Mouse (Mus musculus): Measurements from ENCODE around the gene Card9.

The Card9 gene

DNA sequence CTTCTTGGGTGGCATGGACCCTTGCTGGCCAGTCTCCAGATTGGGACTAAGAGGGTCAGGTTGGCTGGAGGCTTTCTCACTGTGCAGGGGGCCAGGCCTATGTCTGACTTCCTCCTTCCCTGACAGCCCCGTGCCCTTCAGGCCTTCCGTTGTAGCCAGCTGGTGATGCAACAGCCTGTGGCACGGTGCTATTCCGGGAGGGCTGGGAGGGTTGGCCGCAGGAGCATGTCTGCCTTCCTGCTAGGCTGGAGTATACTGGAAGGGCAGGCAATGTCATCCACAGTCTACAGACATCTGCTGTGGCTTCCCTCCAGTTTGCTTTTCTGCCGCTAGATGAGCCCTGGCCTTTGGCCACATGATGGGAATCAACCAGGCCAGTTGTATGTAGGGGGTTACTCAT is 735 bp downstream of the Card9 start:
- peak; percentile 55 for DNase-seq

DNA sequence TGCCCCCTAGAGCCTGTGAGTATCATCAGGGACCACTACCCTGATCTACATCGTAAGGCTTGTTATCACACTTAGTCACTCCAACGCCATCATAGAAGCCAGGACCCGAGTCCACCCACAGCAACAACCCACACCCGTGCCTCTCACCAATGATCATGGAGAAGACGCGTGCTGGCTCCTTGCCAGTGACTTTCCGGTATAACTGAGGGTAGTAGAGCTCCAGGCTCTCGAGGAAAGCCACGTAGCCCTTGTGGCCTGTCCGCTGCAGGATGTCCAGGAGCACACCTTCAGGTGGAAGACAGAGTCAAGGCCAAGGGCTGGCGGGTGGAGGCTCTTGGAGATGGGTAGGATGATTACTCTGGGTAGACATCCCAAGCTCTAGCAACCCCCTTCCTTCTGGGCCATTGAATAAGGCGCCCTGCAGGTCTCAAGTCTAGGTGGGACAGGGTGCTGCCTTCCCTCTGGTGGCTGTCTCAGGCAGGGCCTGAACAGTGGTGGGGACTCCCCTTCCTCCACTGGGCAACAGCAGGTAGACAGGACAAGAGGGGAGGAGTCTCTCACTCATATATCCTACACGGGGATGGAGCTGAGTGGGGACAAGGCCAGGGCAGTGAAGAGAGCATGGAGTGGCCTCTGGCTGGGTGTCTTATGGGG is 1.9 kb downstream of the Card9 start:
- no peak for DNase-seq

DNA sequence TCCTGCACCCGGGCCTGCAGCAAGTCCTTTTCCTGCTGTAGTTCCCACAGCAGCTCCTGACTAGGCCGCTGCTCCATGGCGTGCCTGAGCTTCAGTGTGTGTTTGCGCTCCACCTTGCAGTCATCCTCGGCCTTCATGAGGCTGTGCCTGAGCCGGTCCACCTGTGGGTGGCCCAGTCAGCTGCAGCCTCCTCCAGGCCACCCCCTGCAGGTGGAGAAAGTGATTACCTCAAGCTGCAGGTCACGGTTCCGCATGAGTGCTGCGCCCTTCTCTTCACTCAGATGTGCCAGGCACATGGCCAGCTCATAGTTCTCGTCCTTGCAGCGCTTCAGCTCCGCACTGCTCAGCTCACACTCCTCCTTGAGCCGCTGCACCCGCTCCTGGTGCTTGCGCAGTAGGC is 3.2 kb downstream of the Card9 start:
- DNase-seq = no peak

DNA sequence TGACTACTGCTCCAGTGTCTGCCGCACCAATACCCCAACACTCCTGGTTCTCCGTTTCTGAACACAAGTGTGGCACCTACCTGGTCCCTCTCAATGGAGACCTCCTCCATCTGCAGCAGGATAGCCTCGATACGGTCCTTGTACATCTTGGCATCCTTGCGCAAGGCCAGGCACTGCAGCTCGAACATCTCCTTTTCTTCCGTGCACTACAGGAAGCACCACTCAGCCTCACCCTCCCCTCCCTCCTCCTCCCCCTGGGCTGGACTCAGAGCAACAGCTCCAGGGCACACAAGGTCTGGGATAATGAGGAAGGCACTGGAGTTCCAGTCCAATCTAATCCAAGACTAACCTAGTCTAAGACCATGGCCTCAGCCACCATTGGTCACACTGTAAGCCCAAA is 4.0 kb downstream of the Card9 start:
- peak; percentile 81 for DNase-seq

DNA sequence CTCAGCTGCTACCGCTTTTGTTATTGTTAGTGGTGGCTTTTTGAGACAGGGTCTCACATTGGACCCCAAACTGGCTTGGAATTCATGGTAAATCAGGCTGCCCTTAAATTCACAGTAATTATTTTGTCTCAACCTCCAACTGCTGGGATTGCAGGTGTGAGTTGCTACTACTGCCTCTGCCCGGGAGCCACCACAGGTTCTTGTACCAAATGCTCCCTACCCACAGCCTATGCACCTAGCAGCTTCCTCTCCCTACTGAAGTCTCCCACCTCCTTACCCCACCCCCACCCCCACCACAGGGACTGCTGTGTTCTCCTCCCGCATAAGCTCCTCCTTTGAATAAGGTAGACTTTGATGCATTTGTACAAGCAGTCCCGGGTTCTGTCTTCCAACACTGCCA is 4.5 kb downstream of the Card9 start:
- DNase-seq = no peak

DNA sequence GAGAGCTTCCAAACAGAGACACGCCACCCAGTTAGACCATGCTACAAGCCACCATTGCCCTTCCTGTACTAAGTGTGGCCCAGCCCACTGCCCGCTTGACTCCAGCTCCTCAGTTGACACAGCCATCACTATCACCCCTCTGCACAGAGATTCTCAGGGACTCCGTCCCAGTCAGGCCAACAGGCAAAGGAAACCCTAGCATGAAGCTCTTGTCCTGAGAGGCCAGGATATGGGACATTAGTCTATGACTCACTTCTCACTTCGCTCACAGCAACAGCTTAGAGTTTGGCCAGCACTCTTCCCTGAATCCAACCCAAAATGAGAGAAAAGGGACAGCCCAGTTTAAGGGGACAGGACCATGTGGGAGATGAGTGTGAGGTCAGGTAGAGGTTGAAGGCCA is 6.3 kb downstream of the Card9 start:
- peak; percentile 48 for DNase-seq

DNA sequence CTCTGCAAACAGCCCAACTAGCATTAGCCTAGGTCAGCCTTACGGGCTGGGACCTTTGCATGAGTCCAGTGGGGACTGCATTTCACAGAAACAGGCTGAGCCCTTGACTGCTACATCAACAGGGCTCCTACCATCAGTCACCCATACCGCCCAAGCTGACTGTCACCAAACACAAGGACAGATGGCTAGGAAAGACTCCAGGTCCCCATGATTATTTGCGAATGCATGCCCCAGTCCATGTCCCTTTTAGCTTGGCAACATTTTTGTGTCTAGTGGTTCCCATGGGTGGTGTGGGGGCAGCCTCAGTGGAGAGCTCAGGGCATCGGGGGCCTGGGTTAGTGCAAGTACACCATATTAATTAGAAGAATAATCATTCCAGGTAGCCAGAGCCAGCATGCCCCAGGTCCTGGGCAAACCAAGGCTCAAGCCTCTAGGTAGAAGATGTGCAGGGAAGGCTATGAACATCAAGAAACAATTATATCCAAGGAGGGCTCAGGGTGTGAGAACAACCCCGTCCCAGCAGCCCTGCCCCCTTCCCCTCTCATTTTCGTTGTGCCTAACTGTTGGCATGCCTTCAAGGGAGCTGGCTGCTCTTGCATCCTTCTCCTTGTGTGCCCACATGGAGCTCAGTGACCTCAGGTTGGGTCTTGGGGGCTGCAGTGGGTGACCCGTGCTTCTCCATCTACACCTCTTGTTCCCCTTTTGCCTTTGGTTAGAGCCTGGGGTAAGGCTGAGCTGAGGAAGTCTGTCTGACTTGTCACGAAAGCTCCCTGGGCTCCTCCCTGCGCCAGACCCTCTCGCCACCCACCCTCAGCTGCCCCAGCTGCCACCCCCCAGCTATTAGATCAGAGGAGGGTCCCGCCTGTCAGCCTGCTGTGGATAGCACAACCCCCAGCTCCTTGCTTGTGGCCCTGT is 7.4 kb downstream of the Card9 start:
- DNase-seq = no peak

DNA sequence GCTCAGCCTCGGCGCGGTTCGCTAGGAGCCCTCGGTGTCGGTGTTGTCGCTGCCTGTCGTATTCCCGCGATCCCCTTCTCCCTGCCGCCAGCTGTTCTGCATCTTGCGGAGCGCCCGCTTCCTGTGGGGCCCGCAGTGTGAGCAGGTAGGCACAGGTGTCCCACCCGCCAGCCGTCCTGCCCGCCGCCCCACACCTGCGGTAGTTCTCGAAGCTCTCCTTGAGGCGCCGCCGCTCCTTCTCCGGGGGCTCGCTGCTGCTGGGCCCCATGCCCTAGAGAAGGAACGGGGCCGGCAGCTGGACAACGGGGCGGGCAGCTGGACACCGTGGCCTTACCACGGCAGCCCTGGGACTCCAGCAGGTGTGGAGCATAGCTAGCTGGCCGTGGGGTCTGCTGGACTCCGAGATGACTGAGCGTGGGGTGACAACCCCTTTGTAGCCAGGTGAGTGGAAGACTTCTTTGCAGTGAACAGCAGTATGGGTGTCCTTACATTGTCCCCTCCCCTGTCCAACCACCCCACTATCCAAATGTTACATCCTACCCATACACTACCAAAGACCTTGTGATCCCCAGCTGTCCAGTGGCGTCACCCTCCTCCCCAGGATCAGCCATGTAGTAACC is 8.3 kb downstream of the Card9 start:
- no peak for DNase-seq

DNA sequence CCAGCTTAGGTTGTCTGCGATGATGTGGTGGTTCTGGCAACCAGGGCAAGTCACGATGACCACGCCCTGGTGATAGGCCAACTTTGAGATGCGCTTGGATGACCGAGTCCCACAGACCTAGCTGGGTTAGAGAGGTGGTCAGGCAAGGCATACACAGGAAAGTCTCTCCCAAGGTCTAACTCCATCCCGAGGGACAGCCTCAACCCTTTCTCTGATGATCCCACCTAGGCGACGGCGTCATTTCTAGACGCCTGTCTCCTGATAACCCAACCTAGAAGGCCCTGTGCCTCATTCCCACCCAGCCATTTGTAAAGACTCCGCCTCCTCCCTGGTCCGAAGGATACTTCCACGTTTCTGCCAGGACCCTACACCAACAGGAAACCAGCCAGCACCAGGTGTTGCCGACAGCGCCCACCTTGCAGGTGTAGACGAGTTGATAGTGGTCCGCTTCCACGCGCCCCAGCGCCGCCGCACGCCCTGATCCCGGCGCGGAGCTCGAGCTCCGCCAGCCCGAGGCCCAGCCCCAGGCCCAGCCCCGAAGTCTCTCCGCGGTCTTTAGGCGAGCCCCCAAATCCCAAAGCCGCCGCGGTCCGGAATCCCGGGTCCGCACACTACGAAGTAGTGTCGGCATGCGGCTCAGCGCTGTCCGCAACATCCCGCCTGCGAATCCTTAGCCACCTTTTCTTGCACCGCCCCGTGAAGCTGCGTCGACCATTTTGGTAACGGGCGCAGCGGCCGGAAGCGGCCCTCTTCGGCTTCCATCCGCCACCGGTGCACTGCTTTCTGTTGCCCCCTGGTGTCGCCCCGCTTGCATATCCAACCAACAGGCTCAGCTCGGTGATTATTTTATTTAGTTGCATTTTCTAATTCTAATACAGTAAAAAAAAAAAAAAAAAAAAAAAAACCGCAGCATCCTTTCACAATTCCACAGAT is 9.1 kb downstream of the Card9 start, which contains the start of gene Dnlz:
TSS of gene Dnlz (minus strand) at position 753 of the 933 bp plus-strand sequence.
- DNase-seq = peak; percentile 96

DNA sequence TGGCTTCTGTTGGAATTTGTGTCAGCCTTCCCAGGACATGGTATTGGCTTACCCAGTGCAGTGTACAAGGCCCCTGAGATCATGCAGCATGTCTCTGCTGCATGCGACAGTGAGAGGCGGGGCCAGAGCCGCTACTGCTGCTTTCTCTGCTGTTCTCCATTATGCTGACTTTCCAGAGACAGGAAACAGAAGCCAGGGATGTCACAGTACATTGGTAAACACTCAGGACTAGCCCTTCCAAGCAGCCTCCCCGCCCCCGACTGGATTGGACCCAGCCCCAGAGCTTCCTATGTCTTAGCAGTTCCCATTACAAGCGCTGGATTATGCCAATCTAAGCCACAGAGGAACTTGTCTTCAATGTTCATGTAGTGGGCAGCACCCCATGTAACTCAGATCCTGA is 12.5 kb downstream of the Card9 start:
- peak; percentile 87 for DNase-seq

DNA sequence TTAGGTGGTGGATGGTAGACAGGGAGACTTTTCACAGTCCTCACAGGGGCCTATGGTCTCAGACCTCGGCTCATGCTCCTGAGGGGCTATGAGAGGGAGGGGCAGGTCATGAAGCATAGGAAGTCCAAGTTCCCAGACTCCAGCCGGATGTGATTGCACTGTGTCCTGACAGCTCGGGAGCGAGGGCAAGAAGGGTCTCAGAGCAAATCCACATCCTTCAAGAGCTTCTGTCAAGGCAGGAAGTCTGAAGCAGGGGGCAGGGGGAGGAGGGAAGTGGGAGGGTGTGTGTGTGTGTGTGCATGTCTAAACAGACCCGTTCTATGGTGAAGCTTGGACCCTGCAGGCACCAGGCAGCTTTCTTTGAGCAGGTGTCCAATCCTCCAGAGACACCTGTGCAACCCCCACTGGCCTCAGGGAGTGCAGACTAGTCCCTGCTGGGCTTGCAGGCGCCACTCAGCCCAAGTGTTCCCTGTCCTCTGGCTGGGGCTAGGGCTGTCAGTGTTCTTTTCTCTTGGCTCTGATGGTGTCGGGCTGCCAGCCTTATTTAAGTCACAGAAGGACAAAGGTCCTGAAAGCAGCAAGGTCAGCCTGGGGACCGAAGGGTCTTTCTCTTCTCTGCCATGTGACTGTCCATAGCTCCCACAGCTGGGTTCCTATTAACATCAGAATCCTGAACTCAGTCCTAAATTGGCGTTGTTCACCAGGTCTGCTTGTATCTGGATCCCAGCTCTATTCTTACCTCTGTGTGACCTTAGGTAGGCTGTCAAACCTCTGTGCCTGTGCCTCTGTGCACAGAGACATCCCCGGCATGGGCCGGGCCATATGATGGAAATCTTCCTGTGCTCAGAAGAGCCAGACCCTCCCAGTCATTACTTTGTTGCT is 17.9 kb downstream of the Card9 start:
- DNase-seq = peak; percentile 81

DNA sequence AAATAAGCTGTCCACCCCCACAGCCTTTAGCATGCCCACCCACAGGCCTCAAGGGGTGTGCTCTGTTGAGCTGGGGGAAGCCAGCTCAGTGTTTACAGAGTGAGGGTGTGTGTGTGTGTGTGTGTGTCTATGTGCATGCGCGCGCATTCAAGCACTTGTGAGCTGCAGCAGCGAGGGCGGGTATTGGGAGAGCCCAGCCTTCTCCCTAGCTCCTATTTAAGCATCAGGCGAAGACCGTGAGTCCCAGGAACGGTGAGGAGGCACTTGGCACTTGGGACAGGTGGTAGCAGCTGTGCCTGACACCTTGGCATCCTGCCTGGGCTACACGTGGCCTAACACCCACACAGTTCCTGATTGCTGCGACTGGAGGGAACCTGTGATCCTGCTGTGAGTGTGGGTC is 18.7 kb downstream of the Card9 start:
- peak; percentile 86 for DNase-seq

DNA sequence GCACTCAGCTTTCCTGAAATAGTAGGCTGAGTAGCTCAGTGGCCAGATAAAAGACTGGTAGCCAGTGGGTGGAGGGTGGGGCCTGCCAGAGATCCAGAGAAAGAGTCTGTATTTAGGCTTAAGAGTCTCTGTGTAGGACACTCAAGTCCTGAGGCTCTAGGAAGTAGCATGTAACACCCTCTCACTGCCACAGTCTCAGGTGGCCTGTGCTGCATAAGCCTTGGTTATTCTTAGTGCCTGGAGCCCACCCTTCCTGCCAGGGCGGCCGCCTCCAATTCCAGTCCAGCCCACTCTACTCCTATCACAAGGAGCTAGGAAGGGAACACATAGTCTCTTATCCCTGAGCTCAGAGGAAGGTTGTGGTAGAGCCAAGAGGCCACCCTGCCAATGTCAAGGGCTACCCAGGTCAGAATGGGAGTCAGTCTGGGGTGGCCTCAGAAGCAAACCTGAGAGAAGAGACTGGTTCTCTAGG is 19.2 kb downstream of the Card9 start:
- peak; percentile 38 for DNase-seq

DNA sequence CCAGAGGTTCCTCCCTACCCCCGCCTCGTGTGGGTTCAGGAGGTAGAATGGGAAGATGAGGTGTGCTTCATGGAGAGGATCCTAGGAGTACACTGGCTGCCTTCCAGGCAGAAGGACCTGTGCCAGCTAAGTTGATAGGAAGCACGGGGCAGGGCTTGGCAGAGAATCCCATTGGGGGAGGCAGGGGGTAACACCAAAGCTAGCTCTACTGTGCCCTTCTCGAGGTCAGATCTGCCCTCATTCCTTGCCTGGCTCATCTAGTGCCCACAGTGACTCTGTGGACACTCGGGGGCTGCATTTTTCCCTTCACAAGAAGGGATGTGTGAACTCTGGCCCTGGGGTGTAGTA is 21.5 kb downstream of the Card9 start:
- DNase-seq = no peak

DNA sequence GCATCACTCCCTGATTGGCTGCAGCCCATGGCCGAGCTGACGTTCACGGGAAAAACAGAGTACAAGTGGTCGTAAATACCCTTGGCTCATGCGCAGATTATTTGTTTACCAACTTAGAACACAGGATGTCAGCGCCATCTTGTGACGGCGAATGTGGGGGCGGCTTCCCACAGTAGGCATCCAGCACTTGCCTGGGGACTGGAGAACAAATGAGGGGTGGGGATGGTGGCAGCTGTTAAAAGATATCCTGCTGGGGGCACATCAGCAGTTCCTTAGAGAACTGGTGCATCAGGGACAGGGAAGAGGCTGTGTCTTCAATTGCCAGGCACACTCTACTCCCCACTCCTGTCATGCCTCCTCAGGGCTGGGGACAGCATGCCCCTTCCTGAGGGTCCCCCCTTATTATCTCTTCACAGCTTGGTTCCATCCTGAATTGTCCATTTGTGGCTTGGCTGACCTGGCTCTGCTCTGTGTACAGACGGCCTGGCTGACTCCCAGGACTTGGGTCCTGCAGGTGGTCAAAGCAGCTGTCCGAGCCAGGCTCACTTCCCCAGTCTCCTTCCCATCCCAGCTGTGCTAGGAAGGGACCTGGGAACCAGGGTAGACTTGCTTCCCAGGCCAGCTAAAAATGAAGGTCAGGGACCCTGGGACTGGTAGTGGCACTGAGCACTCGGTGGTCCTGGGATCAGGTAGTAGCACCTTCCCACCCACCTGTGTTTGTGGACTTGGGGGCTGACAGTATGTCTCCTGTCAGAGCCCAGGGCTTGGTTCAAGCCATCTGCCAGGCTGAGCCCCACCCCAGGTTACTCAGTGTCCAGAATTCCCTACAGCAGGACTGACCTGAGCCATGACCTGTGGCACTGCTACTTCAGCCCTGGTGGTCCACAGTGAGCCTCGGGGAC is 22.2 kb downstream of the Card9 start:
- no peak for DNase-seq

DNA sequence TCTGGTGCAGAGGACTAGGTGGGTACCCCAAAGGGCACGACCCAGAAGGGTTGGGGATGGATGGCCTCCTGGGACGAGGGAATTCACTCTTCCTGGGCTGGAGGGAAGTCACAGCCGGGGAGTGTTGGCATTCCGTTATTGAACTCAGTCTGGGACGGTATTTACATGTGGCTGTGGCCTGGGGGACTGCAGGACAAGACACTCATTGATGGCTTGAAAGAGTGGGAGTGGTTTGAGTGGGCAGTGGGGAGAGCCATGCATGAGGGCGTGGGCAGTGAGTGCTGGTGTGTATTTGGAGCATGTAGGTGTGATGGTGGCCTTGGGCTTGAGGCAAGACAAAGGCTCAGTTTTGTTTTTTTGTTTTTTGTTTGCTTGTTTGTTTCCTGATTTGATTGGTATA is 30.0 kb downstream of the Card9 start:
- no peak for DNase-seq

DNA sequence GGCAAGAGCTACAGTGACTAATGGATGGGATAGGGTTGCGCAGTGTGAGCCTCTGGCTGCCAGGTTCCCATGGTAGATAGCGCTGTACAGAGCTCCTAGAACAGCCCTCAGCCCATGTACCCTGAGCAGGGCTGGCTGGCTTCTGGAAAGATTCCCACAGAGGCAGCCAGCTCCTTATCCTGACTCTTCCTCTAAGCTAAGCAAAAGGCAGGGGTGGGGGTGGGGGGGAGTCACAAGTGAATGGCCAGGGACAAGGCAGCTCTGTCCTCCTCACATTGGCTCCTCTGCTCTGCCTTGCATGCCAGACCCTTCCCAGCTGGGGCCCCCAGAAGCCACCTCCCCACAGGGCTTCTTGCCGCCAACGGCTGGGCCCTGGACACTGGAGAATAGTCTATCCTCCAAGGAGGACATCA is 30.7 kb downstream of the Card9 start:
- no peak for DNase-seq

DNA sequence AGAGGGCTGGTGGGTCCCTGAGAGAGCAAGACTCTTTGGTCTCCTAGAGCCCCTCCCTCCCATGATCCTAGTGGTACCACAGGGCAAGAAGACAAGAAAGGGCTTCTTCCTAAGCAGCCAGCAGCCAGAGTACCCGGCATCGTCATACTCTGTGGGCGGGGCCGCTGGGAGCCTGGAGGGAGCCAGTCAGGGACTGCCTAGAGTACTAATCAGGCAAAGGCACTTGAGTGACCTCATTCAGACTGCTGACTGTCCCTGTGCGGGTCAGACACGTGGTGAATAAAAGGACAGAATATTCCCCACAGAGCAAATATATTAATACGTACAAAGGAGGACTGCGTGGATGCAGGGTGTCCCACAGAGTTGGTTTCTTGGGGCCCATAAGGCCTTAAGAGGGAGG is 31.3 kb downstream of the Card9 start:
- DNase-seq = no peak

DNA sequence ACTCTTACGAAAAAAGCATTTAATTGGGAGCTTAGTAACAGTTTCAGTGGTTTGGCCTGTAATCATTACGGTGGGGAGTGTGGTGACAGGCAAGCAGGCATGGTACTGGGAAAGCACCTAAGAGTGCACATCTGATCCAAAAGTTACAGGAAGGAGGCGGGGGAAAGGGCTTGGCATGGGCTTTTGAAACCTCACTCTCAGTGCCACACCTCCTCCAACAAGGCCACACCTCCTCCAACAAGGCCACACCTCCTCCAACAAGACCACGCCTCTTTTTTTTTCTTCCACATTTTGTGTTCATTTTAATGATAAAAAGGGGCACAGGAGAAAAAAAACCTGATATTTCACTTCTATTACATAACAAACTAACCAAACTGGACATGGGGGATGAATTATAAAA is 32.9 kb downstream of the Card9 start:
- DNase-seq = peak; percentile 62

DNA sequence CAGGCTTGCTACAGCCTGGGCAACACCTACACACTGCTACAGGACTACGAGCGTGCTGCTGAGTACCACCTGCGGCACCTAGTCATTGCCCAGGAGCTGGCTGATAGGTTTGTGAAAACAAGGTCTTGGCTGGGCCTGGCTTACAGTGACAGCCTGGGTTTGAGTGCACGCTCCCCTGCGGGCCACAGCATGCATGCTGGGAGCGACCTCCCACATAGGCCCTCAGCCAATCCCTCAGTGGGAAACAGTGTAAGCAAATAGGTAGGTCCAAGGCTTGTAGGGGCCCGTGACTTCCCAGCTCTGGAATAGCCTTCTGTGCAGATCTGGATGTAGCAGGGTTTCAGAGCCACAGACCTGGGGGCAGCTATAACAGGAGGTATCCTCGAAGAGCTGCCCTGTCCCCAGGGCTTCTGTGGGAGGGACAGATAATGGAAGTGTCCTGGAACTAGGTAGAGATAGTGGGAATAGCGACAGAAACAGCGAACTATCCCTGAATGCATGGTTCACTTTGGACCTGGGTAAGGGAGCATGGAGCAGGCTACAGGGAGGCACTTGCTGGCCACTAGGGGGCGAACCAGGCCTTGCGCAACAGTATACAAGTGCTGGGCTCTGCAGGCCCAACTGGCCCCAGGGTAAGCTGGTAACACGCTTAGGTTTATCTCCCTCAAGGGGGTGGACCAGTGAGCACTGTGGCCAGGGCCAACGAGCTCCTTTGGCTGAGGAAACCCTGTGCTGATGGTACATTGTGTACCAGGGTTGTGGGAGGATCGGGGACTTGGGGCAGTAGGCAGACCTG is 35.1 kb downstream of the Card9 start:
- peak; percentile 78 for DNase-seq
